Mouse (Mus musculus) testis, adult 2 months (tissue): Measurements from ENCODE around the gene Poc5.

Experiments used
- CTCF ChIP-seq: fragments of 200-500 bp; IDR thresholded peaks from 2 replicates; pipeline ENCODE4 v1.5.1; 2012; ENCODE audit warnings: low read depth, mild to moderate bottlenecking, inconsistent platforms, low read length, moderate library complexity; ENCODE audit not compliant: control insufficient read depth, insufficient read depth, insufficient replicate concordance
- POLR2A ChIP-seq: fragments of 200-500 bp; IDR thresholded peaks from 2 replicates; pipeline ENCODE4 v1.6.1; 2012; ENCODE audit warnings: low read depth, mild to moderate bottlenecking, inconsistent platforms, low read length, moderate library complexity; ENCODE audit not compliant: control insufficient read depth

DNA sequence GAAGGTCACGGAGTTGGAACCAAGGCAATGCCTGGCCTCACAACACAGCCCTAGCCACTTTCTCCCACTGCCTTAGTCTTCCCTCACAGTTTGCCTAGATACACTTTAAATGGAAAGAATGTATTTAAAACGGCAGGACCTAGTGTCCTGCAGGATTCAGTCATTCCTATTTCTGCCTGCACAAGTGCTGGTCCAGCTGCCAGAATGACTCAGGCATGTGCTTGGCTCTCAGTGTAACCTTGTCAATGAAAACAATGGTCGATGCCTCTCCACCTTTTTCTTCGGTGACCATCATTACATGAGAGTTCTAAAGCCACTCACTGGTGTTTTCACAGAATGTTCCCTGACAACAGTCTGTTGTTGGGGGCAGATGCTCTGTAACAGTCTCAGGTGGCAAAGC, 30.4 kb downstream of the Poc5 start:
- TF ChIP-seq CTCF (no peak), POLR2A (no peak)
